Mouse (Mus musculus) right cerebral cortex, adult 2 months (tissue): ENCODE results near the gene Iars2.

Experiments
- DNase-seq, 2 experiments: peaks; one replicate each; pipeline ENCODE4 v3.0.0; 2021 to 2022; ENCODE audit warnings: low spot score in 2 of 2

Iars2 gene

DNA sequence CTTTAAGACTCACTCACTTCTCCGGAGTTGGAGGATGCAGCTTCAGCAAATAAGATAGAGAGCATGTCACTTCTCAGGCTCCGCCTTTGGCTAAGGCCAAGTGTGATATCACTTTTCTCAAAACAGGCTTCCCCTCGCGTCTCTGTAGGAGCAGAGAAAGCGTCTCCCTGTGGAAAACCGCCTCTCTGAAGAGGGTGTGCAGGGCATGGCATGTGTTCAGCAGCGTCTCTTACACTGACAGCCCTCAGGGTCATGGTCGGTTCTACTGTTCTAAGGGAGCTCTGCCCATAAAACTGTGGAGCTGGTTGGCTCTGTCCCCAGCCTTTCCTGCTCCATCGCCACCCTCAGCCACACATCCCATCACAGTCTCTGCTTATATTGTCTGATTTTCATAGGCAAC lies 49.9 kb downstream of the Iars2 start:
- no peak for DNase-seq

- DNase-seq: no peak
Measured at GRCm38 (mm10) chr1:185277022-185277421, 52.2 kb downstream of the Iars2 start.

DNA sequence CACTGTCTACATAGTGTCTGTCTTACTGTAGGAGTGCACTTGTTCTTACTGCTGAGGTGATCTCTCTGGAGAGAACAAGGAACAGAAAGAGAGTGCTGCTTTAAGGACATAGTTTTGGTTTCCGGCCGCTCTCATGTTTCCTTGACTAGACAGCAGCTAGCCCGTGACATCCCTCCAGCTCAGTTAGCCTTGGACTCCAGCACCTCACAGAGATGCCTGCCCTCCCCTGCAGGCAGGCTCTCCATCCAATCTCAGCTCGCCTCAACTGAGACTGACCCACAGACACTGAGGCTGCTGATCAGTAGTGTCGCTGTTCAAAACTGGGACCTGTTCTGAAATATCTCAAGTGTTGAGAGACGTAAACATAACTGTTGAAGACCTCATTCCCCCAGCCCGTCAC lies 53.2 kb downstream of the Iars2 start:
- no peak for DNase-seq

GRCm38 (mm10) chr1:185274819-185275545 lies 54.2 kb downstream of the Iars2 start:
- no peak for DNase-seq

DNA sequence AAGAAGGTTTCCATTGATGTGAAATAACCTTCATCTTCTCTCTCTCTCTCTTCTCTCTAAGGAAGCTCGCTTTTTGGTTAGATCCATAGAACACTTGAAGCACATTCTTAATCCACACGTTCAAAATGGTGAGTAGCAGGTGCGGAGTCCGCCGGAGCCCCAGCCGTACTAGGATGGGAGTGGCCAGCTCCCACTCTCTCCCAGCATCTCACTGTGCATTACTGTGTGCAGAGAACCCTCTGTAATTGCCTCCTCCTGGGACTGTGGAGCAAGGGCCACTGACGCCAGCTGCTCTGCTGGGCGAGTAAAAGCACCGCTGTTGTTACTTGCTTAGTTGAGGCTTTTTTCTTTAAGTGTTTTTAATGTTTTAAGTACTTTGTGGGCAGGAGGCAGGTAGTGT lies 57.8 kb downstream of the Iars2 start:
- no peak for DNase-seq

GRCm38 (mm10) chr1:185270403-185271097 lies 58.6 kb downstream of the Iars2 start:
- no peak for DNase-seq

- DNase-seq: no peak
Measured at GRCm38 (mm10) chr1:185268675-185269074, 60.5 kb downstream of the Iars2 start.

- DNase-seq: peak in 1 of 2 experiments; percentile 37
Measured at GRCm38 (mm10) chr1:185262565-185262964, 66.6 kb downstream of the Iars2 start.

GRCm38 (mm10) chr1:185256753-185257152 lies 72.4 kb downstream of the Iars2 start:
- DNase-seq: no peak

DNA sequence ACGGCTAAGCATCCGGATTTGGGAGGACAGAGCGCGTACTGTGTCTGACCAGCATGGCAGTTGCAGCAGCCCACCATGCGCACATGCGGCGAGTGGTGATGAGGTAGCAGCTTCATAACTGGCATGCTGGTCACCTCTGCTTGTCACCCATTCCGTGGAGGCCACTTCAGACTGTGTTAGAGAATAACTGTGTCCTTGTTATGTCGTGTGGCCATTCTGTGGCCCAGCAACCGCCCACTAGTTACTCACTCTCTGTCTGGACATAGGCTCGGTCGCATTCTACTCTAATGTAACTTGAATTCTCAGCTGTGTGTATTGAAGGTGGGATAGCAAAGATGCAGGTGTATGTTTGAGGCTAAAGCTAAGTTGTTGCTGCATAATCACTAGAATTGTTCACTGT lies 73.9 kb downstream of the Iars2 start:
- no peak for DNase-seq

DNA sequence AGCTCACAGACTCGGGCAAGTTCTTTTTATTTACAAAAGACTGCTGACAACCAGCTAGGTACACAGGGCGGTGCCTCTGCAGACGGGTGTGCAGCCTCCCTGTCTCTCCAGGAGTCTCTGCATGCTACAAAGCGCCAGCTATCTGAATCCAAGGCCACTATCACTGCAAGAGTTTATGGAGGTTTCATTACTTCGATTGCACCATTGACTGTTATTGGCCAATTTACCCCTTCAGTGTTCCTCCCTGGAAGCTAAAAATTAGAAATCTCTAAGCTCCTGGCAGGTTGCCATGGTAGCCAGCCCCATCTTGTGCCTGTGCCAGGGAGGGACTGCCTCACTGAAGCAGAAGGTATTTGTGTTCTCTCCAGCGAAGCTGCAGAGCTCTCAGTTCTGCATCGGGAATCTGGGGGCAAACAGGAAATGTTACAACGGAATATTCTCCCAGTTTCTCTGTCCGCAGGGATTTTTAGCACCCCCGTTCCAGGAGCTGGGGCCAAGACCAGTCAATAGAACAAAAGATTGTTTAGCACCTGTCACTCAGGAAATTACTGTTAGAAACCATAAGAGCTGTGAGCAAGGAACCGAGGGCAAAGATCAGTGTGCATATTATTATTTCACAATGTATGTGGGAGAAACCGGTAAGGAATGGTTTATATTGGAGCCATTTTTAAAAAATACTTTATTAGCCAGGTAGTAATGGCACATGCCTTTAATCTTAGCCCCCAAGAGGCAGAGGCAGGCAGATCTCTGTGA lies 75.9 kb downstream of the Iars2 start:
- DNase-seq: peak; percentile 65 to 69

DNA sequence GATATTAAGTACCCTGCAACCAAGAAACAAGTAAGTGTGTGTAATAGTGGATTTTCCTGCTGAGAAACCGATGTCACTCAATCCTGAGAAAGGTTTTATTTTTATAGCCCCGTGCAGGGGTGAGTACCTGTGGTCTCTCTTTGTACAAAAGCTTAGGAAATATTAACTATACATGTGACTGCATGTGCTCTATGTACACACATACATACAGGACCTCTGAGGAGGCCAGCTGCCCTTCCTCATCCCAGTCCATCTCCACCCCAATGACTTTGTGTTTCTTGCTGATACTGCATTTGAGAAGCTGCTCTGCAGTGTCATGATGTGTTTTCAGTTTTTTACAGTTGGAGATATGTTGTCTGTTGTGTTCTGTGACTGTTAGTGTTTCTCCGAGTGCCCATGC lies 76.8 kb downstream of the Iars2 start:
- no peak for DNase-seq

GRCm38 (mm10) chr1:185248728-185249127 lies 80.5 kb downstream of the Iars2 start:
- no peak for DNase-seq

GRCm38 (mm10) chr1:185247429-185248085 lies 81.6 kb downstream of the Iars2 start:
- DNase-seq: no peak

DNA sequence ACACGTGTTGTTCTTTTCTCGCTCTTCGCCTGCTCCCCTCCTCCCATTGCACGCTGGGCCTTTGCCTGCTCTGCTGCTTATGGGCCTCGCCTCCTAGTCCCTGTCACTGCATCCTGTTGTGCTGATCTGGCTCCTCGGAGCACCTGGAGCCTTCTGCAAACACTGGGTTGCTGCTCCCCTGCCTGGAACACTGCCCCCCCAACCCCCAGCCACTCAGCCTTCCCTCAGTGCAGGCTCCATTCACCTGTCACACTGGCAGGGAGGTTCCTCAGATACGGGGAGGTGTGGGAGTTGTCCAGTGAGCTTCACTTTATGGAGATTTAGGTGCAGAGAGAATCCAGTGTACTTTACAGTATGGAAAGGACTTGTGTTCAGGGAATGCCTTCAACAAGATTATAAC lies 83.7 kb downstream of the Iars2 start:
- DNase-seq: no peak

GRCm38 (mm10) chr1:185243013-185243412 lies 86.2 kb downstream of the Iars2 start:
- no peak for DNase-seq

DNA sequence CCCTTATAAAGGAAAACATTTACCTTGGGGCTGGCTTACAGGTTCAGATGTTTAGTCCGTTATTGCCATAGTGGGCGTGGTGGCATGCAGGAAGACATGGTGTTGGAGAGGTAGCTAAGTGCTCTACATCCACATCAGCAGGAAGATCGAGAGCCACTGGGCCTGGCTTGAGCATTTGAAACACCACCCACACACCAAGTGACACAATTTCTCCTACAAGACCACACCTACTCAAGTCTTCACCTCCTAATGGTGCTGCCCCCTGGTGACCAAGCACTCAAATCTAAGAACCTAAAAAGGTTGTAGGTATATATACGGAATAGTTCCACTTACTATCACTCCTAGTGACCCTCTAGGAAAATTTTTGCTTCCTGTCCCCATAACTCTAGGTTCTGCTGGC lies 92.7 kb downstream of the Iars2 start:
- no peak for DNase-seq

- no peak for DNase-seq
Measured at GRCm38 (mm10) chr1:185235837-185236236, 93.4 kb downstream of the Iars2 start.
